Mouse (Mus musculus): ENCODE measurements around the gene Glis2.

GRCm38 (mm10) chr16:4634681-4635080, 40.2 kb downstream of the Glis2 start:
- TF ChIP-seq POLR2A (IDR thresholded peaks at IDR 0.05; ENCODE audit: borderline replicate concordance, insufficient read depth, low read length) (no peak), CTCF (IDR thresholded peaks at IDR 0.05; ENCODE audit: borderline replicate concordance, insufficient read depth, low read depth, low read length) (no peak)
